Mouse (Mus musculus) hindbrain, postnatal 0 days (tissue): Measurements from ENCODE around the gene Zfp462. TPM values are rescaled to one million over a fixed set of nuclear protein-coding genes. Genes with fewer than 3 reads are reported as not detected.
"Not testable (repeated sequence)": the region's sequence is repeated elsewhere in the genome, so short reads cannot be mapped to it uniquely, and the experiment has no call there.

ENCODE experiments used
- ATAC-seq: fragments of 200-750 bp; cut with Nextera tagmentation; 2 replicates; pipeline ENCODE4 v1.8.0; 2017; ENCODE audit warnings: mild to moderate bottlenecking, moderate TSS enrichment, moderate library complexity
- DNase-seq: peaks from one replicate; pipeline ENCODE4 v3.0.0-alpha.2; 2015; ENCODE audit warnings: low spot score
- H3K27ac ChIP-seq: fragments of 300-500 bp; sonication (generic); 2 replicates; pipeline ENCODE4 v1.5.1; 2014; ENCODE audit warnings: mild to moderate bottlenecking
- H3K27me3 ChIP-seq: fragments of 300-500 bp; sonication (generic); 2 replicates; pipeline ENCODE4 v1.6.1; 2014; ENCODE audit warnings: low read length, mixed read lengths; ENCODE audit not compliant: insufficient read depth
- H3K36me3 ChIP-seq: fragments of 300-500 bp; sonication (generic); 2 replicates; pipeline ENCODE4 v1.6.1; 2014; ENCODE audit warnings: low read length, mixed read lengths; ENCODE audit not compliant: insufficient read depth
- H3K4me1 ChIP-seq: fragments of 300-500 bp; sonication (generic); 2 replicates; pipeline ENCODE4 v1.6.1; 2014; ENCODE audit warnings: antibody characterized with exemption, low read length, mixed read lengths; ENCODE audit not compliant: insufficient read depth
- H3K4me2 ChIP-seq: fragments of 300-500 bp; sonication (generic); 2 replicates; pipeline ENCODE4 v1.6.1; 2014; ENCODE audit warnings: low read depth, mild to moderate bottlenecking, low read length, moderate library complexity, mixed read lengths
- H3K4me3 ChIP-seq: fragments of 300-500 bp; sonication (generic); 2 replicates; pipeline ENCODE4 v1.5.1; 2014; ENCODE audit warnings: low read length
- H3K9ac ChIP-seq: fragments of 300-500 bp; sonication (generic); replicated peaks from 2 replicates; pipeline ENCODE4 v1.6.1; 2014; ENCODE audit warnings: mild to moderate bottlenecking, low read length, moderate library complexity, mixed read lengths
- H3K9me3 ChIP-seq: fragments of 300-500 bp; sonication (generic); 2 replicates; pipeline ENCODE4 v1.6.1; 2016; ENCODE audit warnings: low read length, mixed read lengths
- CTCF ChIP-seq: IDR thresholded peaks from 2 replicates; pipeline ENCODE4 v1.5.1; 2016; ENCODE audit warnings: antibody characterized with exemption, control low read depth, low read depth
- WGBS: fragments of 180-500 bp; shearing (Covaris S2); extraction: QIAGEN DNeasy Blood & Tissue Kit; methylation state at CpG from one replicate; pipeline ENCODE4 v1.1.7; 2014; 5-methylcytosine and 5-hydroxymethylcytosine counted together
- polyA plus RNA-seq: library from polyadenylated mRNA; unstranded; fragments of >200 nt; fragmentation: Nextera tagmentation; extraction: Ambion mirVana; gene quantifications from 2 replicates; pipeline ENCODE4 v1.2.1, GENCODE M21; 2015
- total RNA-seq: library from RNA; depleted of rRNA; stranded (reverse); fragments of >200 nt; gene quantifications from 2 replicates; pipeline ENCODE4 v1.2.3, GENCODE M21; 2014

Zfp462 gene
- total and polyA plus RNA-seq, 2 experiments from 2014 or later, result 6.5 to 39.4 TPM

DNA sequence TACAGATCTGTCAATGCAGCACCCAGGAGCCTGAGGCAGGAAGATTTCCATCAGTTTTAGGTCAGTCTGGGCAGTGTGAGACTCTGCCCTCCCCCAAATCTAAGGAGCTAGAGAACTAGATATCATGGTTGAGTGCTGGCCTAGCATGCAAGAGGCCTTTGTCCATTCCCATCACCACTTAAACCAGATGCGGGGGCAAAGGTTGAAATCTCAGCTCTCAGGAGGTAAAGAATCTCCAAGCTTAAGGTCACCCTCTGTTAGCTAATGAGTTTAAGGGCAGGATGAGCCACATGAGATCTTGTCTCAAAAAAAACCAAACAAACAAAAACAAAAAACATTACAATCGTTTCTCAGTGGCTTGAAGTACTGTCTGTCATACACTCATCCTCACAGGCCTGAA is 20.5 kb upstream of the Zfp462 start:
- Histone ChIP-seq H3K4me1 (no peaks in the 10 kb centered on the region), H3K4me3 (no peak overlapping the region), H3K27me3 (no peaks in the 10 kb centered on the region), H3K36me3 (no peaks in the 10 kb centered on the region), H3K4me2 (no peak overlapping the region), H3K27ac (no peak overlapping the region), H3K9ac (no peak overlapping the region), H3K9me3 (no peaks in the 10 kb centered on the region)
- no peak for DNase-seq
- 96% methylated on average over 2 of the region's 2 CpGs for WGBS
- no peak for ATAC-seq
- TF ChIP-seq CTCF, result no peak

DNA sequence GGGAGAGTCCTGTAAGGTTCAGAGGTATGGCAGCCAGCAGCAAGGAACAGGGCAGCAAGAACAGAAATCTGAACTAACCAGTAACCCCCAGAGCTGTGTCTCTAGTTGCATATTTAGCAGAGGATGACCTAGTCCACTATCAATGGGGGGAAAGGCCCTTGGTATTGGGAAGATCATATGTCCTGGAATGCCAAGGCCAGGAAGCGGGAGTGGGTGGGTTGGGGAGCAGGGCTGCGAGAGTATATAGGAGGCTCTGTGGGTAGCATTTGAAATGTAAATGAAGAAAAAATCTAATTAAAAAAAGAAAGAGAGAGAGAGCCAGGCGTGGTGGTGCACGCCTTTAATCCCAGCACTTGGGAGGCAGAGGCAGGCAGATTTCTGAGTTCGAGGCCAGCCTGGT is 18.4 kb upstream of the Zfp462 start:
- WGBS, result 88% methylated on average over 5 of the region's 5 CpGs
- not testable (repeated sequence) for H3K27ac ChIP-seq, H3K36me3 ChIP-seq, H3K9me3 ChIP-seq, H3K27me3 ChIP-seq, H3K4me3 ChIP-seq, H3K4me1 ChIP-seq, ATAC-seq, H3K4me2 ChIP-seq, H3K9ac ChIP-seq, DNase-seq

- not testable (repeated sequence) for H3K27ac ChIP-seq, H3K9me3 ChIP-seq, H3K36me3 ChIP-seq, DNase-seq, H3K27me3 ChIP-seq, H3K4me3 ChIP-seq, ATAC-seq, H3K4me2 ChIP-seq, H3K4me1 ChIP-seq, H3K9ac ChIP-seq
- 80% methylated on average over 8 of the region's 8 CpGs for WGBS
These were observed 17.4 kb upstream of the Zfp462 start for GRCm38 (mm10) chr4:54927321-54928062.

GRCm38 (mm10) chr4:54929686-54930085 is 15.2 kb upstream of the Zfp462 start:
- Histone ChIP-seq H3K9ac (no peak overlapping the region), H3K27me3 (no peaks in the 10 kb centered on the region), H3K27ac (no peak overlapping the region), H3K4me3 (no peak overlapping the region), H3K36me3 (no peaks in the 10 kb centered on the region), H3K4me1 (no peaks in the 10 kb centered on the region), H3K9me3 (no peaks in the 10 kb centered on the region), H3K4me2 (no peak overlapping the region)
- DNase-seq, result no peak
- WGBS, result 80% methylated on average over 2 of the region's 2 CpGs
- no peak for TF ChIP-seq CTCF
- ATAC-seq, result no peak

- DNase-seq (no peak), ATAC-seq (no peak)
- Histone ChIP-seq H3K9ac (no peak overlapping the region), H3K9me3 (no peaks in the 10 kb centered on the region), H3K27ac (no peak overlapping the region), H3K4me1 (no peaks in the 10 kb centered on the region), H3K36me3 (no peaks in the 10 kb centered on the region), H3K27me3 (no peaks in the 10 kb centered on the region), H3K4me3 (no peak overlapping the region), H3K4me2 (no peak overlapping the region)
- no peak for TF ChIP-seq CTCF
- 54% methylated on average over 2 of the region's 2 CpGs for WGBS
These were observed 12.2 kb upstream of the Zfp462 start for GRCm38 (mm10) chr4:54932668-54933067.

- Histone ChIP-seq H3K27ac (no peak overlapping the region), H3K4me2 (no peak overlapping the region), H3K4me3 (no peak overlapping the region), H3K27me3 (no peaks in the 10 kb centered on the region), H3K9me3 (no peaks in the 10 kb centered on the region), H3K36me3 (no peaks in the 10 kb centered on the region), H3K9ac (no peak overlapping the region), H3K4me1 (no peaks in the 10 kb centered on the region)
- 96% methylated on average over 1 of the region's 1 CpGs for WGBS
- TF ChIP-seq CTCF, result no peak
- ATAC-seq, result no peak
- DNase-seq, result no peak
These were observed 7.7 kb upstream of the Zfp462 start for GRCm38 (mm10) chr4:54937161-54937560.

DNA sequence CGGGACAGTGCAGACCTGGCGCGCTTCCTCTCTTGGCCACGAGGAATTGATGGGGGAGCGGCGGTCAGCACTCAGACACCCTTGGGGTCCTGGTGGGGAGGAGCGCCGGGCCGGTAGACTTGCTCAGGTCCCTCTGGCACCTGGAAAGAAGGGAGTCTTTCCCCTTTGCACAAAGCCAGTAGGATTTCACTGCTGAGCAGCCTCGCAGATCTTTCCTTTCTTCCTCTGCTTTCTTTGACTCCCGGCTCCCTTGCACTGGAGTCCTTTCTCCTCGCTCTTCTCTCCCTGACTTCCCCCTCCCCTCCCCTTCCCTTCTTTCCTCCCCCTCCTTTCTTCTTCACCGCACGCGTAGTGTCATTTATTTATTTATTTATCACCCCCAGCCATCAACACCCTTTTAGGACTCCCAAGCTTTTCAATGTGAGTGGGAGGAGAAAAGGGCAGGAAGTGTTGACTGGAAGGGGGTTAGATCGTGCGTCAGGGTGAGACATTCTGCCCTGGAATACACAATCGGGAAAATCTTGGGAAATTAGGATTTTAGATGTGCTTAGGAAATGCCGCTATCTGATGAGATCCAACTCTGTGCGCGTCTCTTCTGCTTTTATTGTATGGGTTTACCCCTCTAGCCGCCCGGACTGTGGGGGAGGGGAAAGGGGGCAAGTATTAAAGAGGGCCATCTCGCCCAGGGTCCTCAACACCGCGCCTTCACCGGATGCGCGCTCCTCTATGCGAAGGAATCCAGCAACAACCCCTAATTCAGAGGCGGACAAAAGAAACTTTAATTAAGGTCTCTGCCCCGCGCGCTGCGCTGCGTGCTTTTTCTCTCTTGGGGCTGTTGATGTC is 976 bp downstream of the Zfp462 start:
- DNase-seq (peak; percentile 63), ATAC-seq (no peak)
- no peaks in the 10 kb centered on the region for H3K9me3 ChIP-seq
- H3K9ac ChIP-seq, result peak overlapping the region; percentile 85
- TF ChIP-seq CTCF, result peak; percentile 9; the same call in 1 of the 2 replicates
- H3K36me3 ChIP-seq, result no peaks in the 10 kb centered on the region
- peak overlapping the region; percentile 76 for H3K4me2 ChIP-seq
- peak overlapping the region; percentile 79 for H3K4me3 ChIP-seq
- peak overlapping the region; percentile 82 for H3K27ac ChIP-seq
- H3K27me3 ChIP-seq, result no peaks in the 10 kb centered on the region
- peaks cover 8% of the 10 kb centered on the region; the same call in 1 of the 2 replicates for H3K4me1 ChIP-seq
- under 1% methylated on average over 36 of the region's 36 CpGs for WGBS
